Mouse (Mus musculus): ENCODE measurements at regions not wholly inside any gene's neighbourhood (a gene's known extent, or its start where the extent isn't known, plus 50 kb on each side); places are given as distances from the start of the nearest gene placed in this dataset.

GRCm38 (mm10) chr5:111823842-111824241 lies 90.1 kb downstream of the Gm26897 start:
- TF ChIP-seq CTCF (IDR thresholded peaks at IDR 0.05; ENCODE audit: low read depth, low read length) = no peak
- no peak for TF ChIP-seq POLR2A (IDR thresholded peaks at IDR 0.05; ENCODE audit: borderline replicate concordance, low read depth, low read length)
- H3K4me3 ChIP-seq (ENCODE audit: insufficient read depth, low read length) = no peak overlapping the region
- no peaks in the 10 kb centered on the region for H3K4me1 ChIP-seq (ENCODE audit: control insufficient read depth, insufficient read depth, low read length)
- no peak overlapping the region for H3K27ac ChIP-seq (ENCODE audit: insufficient read depth, low read depth, low read length)

GRCm38 (mm10) chr5:111824600-111825130 lies 90.9 kb downstream of the Gm26897 start:
- TF ChIP-seq CTCF (IDR thresholded peaks at IDR 0.05; ENCODE audit: low read depth, low read length) (no peak), POLR2A (IDR thresholded peaks at IDR 0.05; ENCODE audit: borderline replicate concordance, low read depth, low read length) (no peak)
- H3K27ac ChIP-seq (ENCODE audit: insufficient read depth, low read depth, low read length) = no peak overlapping the region
- no peak overlapping the region for H3K4me3 ChIP-seq (ENCODE audit: insufficient read depth, low read length)
- no peaks in the 10 kb centered on the region for H3K4me1 ChIP-seq (ENCODE audit: control insufficient read depth, insufficient read depth, low read length)

- no peak overlapping the region for H3K27ac ChIP-seq (ENCODE audit: insufficient read depth, low read depth, low read length)
- H3K4me3 ChIP-seq (ENCODE audit: insufficient read depth, low read length) = no peak overlapping the region
- H3K4me1 ChIP-seq (ENCODE audit: control insufficient read depth, insufficient read depth, low read length) = no peaks in the 10 kb centered on the region
- TF ChIP-seq POLR2A (IDR thresholded peaks at IDR 0.05; ENCODE audit: borderline replicate concordance, low read depth, low read length) (no peak), CTCF (IDR thresholded peaks at IDR 0.05; ENCODE audit: low read depth, low read length) (no peak)
Observed at GRCm38 (mm10) chr5:111829891-111830290, 96.2 kb downstream of the Gm26897 start.

- Histone ChIP-seq H3K27ac (ENCODE audit: insufficient read depth, low read depth, low read length) (no peak overlapping the region), H3K4me1 (ENCODE audit: control insufficient read depth, insufficient read depth, low read length) (no peaks in the 10 kb centered on the region), H3K4me3 (ENCODE audit: insufficient read depth, low read length) (no peak overlapping the region)
- no peak for TF ChIP-seq POLR2A (IDR thresholded peaks at IDR 0.05; ENCODE audit: borderline replicate concordance, low read depth, low read length)
- TF ChIP-seq CTCF (IDR thresholded peaks at IDR 0.05; ENCODE audit: low read depth, low read length) = no peak
Observed at GRCm38 (mm10) chr5:111835737-111836667, 102.3 kb downstream of the Gm26897 start.

GRCm38 (mm10) chr5:111836668-111837234 lies 103.0 kb downstream of the Gm26897 start:
- TF ChIP-seq CTCF (IDR thresholded peaks at IDR 0.05; ENCODE audit: low read depth, low read length) (no peak), POLR2A (IDR thresholded peaks at IDR 0.05; ENCODE audit: borderline replicate concordance, low read depth, low read length) (no peak)
- no peaks in the 10 kb centered on the region for H3K4me1 ChIP-seq (ENCODE audit: control insufficient read depth, insufficient read depth, low read length)
- no peak overlapping the region for H3K27ac ChIP-seq (ENCODE audit: insufficient read depth, low read depth, low read length)
- no peak overlapping the region for H3K4me3 ChIP-seq (ENCODE audit: insufficient read depth, low read length)

GRCm38 (mm10) chr5:111842461-111842860 lies 108.7 kb downstream of the Gm26897 start:
- no peak overlapping the region for H3K4me3 ChIP-seq (ENCODE audit: insufficient read depth, low read length)

GRCm38 (mm10) chr5:111843622-111844239 lies 110.0 kb downstream of the Gm26897 start:
- Histone ChIP-seq H3K4me1 (ENCODE audit: control insufficient read depth, insufficient read depth, low read length) (no peaks in the 10 kb centered on the region), H3K27ac (ENCODE audit: insufficient read depth, low read depth, low read length) (no peak overlapping the region), H3K4me3 (ENCODE audit: insufficient read depth, low read length) (no peak overlapping the region)
- no peak for TF ChIP-seq POLR2A (IDR thresholded peaks at IDR 0.05; ENCODE audit: borderline replicate concordance, low read depth, low read length)
- no peak for TF ChIP-seq CTCF (IDR thresholded peaks at IDR 0.05; ENCODE audit: low read depth, low read length)

More at GRCm38 (mm10) chr5:111842461-111842860, 108.7 kb downstream of the Gm26897 start:
- no peak overlapping the region for H3K27ac ChIP-seq (ENCODE audit: insufficient read depth, low read depth, low read length)
- no peak for TF ChIP-seq POLR2A (IDR thresholded peaks at IDR 0.05; ENCODE audit: borderline replicate concordance, low read depth, low read length)
- TF ChIP-seq CTCF (IDR thresholded peaks at IDR 0.05; ENCODE audit: low read depth, low read length) = no peak
- H3K4me1 ChIP-seq (ENCODE audit: control insufficient read depth, insufficient read depth, low read length) = no peaks in the 10 kb centered on the region

- H3K4me1 ChIP-seq (ENCODE audit: control insufficient read depth, insufficient read depth, low read length) = no peaks in the 10 kb centered on the region
- TF ChIP-seq POLR2A (IDR thresholded peaks at IDR 0.05; ENCODE audit: borderline replicate concordance, low read depth, low read length) = no peak
- TF ChIP-seq CTCF (IDR thresholded peaks at IDR 0.05; ENCODE audit: low read depth, low read length) = no peak
Observed at GRCm38 (mm10) chr5:111844528-111844927, 110.8 kb downstream of the Gm26897 start.

GRCm38 (mm10) chr5:111848917-111849316 lies 115.2 kb downstream of the Gm26897 start:
- TF ChIP-seq POLR2A (IDR thresholded peaks at IDR 0.05; ENCODE audit: borderline replicate concordance, low read depth, low read length) (no peak), CTCF (IDR thresholded peaks at IDR 0.05; ENCODE audit: low read depth, low read length) (no peak)

More at GRCm38 (mm10) chr5:111844528-111844927, 110.8 kb downstream of the Gm26897 start:
- no peak overlapping the region for H3K27ac ChIP-seq (ENCODE audit: insufficient read depth, low read depth, low read length)
- H3K4me3 ChIP-seq (ENCODE audit: insufficient read depth, low read length) = no peak overlapping the region

More at GRCm38 (mm10) chr5:111848917-111849316, 115.2 kb downstream of the Gm26897 start:
- Histone ChIP-seq H3K4me3 (ENCODE audit: insufficient read depth, low read length) (no peak overlapping the region), H3K4me1 (ENCODE audit: control insufficient read depth, insufficient read depth, low read length) (no peaks in the 10 kb centered on the region), H3K27ac (ENCODE audit: insufficient read depth, low read depth, low read length) (no peak overlapping the region)

Data from bone marrow macrophage, adult 2 months (primary cell).